Mouse (Mus musculus) G1E (cell line): Measurements from ENCODE around the gene Hist2h3c2. TPM values are rescaled to one million over a fixed set of nuclear protein-coding genes. Genes with fewer than 3 reads are reported as not detected.

Experiments
- ATAC-seq: 2 replicates; pipeline ENCODE4 v1.8.0; 2016; ENCODE audit warnings: mild to moderate bottlenecking; ENCODE audit not compliant: insufficient number of reproducible peaks, poor library complexity, low FRiP score, severe bottlenecking; ENCODE audit errors: extremely low read depth
- DNase-seq: peaks from one replicate; pipeline ENCODE4 v3.0.0; 2012; ENCODE audit warnings: low spot score
- H3K27me3 ChIP-seq: 2 replicates; pipeline ENCODE4 v1.6.1; 2012; ENCODE audit warnings: mild to moderate bottlenecking, low read length, inconsistent platforms; ENCODE audit not compliant: insufficient read depth
- H3K36me3 ChIP-seq: replicated peaks from 2 replicates; pipeline ENCODE3; 2012; ENCODE audit warnings: mild to moderate bottlenecking, inconsistent platforms
- H3K4me1 ChIP-seq: 2 replicates; pipeline ENCODE4 v1.6.1; 2012; ENCODE audit warnings: low read depth, low read length, inconsistent platforms, mixed read lengths; ENCODE audit not compliant: insufficient read depth
- H3K4me3 ChIP-seq: 2 replicates; pipeline ENCODE4 v1.5.1; 2012; ENCODE audit warnings: low read depth, mild to moderate bottlenecking, inconsistent platforms, low read length, moderate library complexity, mixed read lengths
- H3K9me3 ChIP-seq: replicated peaks from 2 replicates; pipeline ENCODE4 v1.6.1; 2012; ENCODE audit warnings: inconsistent platforms
- CTCF ChIP-seq: IDR thresholded peaks from 2 replicates; pipeline ENCODE4 v1.5.1; 2012; ENCODE audit warnings: low read depth, low read length, inconsistent platforms, mixed read lengths
- GATA1 ChIP-seq: IDR thresholded peaks from 2 replicates; pipeline ENCODE4 v1.6.1; 2012; ENCODE audit warnings: borderline replicate concordance, low read length, inconsistent platforms, mixed read lengths
- GATA2 ChIP-seq: IDR thresholded peaks from 2 replicates; pipeline ENCODE4 v1.6.1; 2012; ENCODE audit warnings: low read depth, low read length, inconsistent platforms, borderline replicate concordance
- POLR2AphosphoS5 ChIP-seq: IDR thresholded peaks from 2 replicates; pipeline ENCODE4 v1.6.1; 2012; ENCODE audit warnings: low read depth, low read length, inconsistent platforms; ENCODE audit not compliant: insufficient replicate concordance
- TAL1 ChIP-seq: conservative IDR thresholded peaks from 2 replicates; pipeline ENCODE4 v1.6.1; 2012; ENCODE audit warnings: low read depth, low read length, inconsistent platforms, mixed read lengths
- polyA plus RNA-seq: library from polyadenylated mRNA; stranded (reverse); fragments of >175 nt; gene quantifications from 2 replicates; pipeline ENCODE4 v1.2.3, GENCODE M21; 2012
- total RNA-seq, 2 experiments: library from RNA; stranded (forward) in 1 of 2; stranded (reverse) in 1 of 2; fragments of 200-1000 nt in 1 of 2; fragments of >200 nt in 1 of 2; fragmentation: Nextera tagmentation in 1 of 2; gene quantifications; 2 replicates each; pipeline ENCODE4 v1.2.3; 2014 to 2017

The Hist2h3c2 gene
- total and polyA plus RNA-seq, 3 experiments: 27.5 to 847 (median 558) TPM

DNA sequence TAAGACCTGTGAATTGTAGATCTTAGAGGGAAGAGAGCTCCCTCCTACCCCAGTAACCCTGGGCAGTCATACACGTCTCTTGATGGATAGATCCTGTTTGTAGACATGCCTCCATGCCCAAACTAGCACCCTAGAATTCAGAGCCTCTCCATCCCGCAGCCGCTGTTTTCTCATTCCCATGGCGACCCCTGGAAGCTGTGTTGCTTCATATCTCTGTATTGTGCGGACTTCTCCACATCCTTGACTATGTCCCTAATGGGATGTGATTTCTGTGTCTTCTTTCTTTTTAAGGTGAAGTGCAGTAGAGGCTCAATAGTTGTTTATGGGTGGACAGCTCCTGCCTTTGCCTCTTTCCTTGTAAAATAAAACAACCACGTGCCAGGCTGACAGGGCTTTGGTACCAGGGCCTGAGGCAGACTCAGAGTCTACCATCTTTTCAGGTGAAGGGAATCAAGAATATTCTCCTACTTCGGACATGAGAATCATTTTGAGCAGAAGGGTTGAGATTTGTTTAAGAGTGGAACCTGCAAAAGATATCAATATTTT lies 25.6 kb upstream of the Hist2h3c2 start:
- ATAC-seq (no peak), DNase-seq (no peak)
- no peaks in the 10 kb centered on the region for H3K36me3 ChIP-seq
- H3K4me1 ChIP-seq: peaks cover 58% of the 10 kb centered on the region
- H3K4me3 ChIP-seq: peak overlapping the region; percentile 75; the same call in 1 of the 2 replicates
- TF ChIP-seq GATA2: no peak
- TF ChIP-seq POLR2AphosphoS5: no peak
- no peak for TF ChIP-seq TAL1
- no peak for TF ChIP-seq GATA1
- TF ChIP-seq CTCF: no peak
- no peaks in the 10 kb centered on the region for H3K9me3 ChIP-seq
- H3K27me3 ChIP-seq: no peaks in the 10 kb centered on the region

DNA sequence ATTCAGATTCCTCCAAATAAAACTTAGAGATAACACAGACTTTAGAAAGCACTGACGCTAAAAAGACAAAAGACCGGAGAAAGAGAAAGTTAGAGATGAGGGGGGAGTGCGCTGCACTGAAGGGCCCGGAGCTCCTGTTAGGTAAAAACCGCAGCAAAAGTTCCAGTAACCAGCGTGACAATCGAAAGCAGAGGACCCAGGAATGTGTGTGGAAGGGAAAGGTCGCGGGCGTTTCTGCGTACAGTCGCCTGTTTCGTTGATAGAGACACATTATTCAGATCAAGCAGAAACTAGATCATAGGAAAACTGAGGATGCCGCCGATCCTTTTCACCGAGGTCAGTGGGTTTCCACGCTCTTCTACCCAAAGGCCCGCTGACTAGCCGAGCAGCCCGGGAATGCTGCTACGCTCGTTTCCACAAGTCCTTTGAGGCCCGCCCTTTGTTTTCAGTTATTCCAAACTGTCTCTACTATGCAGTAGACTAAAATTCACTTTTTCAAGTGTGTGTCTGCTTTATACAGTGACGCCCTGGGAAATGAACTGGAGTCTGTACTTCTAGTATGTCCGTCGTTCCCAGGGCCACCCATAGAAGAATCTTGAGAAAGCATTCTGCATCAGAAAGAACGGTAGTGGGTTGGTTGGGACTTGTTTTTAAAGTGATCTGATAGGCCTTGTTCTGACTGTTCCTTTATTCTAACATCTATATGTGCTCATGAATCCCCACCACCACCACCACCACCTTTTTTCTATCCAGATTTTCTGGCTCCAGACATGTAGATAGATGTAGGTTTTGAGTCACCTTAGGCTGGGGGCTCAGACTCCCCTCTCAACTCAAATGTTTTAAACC lies 24.9 kb upstream of the Hist2h3c2 start:
- no peaks in the 10 kb centered on the region for H3K9me3 ChIP-seq
- no peak for DNase-seq
- ATAC-seq: no peak
- H3K36me3 ChIP-seq: no peaks in the 10 kb centered on the region
- TF ChIP-seq CTCF (no peak), POLR2AphosphoS5 (no peak), TAL1 (no peak), GATA1 (no peak), GATA2 (no peak)
- H3K27me3 ChIP-seq: no peaks in the 10 kb centered on the region
- peak overlapping the region; percentile 75 for H3K4me3 ChIP-seq
- H3K4me1 ChIP-seq: peaks cover 62% of the 10 kb centered on the region

DNA sequence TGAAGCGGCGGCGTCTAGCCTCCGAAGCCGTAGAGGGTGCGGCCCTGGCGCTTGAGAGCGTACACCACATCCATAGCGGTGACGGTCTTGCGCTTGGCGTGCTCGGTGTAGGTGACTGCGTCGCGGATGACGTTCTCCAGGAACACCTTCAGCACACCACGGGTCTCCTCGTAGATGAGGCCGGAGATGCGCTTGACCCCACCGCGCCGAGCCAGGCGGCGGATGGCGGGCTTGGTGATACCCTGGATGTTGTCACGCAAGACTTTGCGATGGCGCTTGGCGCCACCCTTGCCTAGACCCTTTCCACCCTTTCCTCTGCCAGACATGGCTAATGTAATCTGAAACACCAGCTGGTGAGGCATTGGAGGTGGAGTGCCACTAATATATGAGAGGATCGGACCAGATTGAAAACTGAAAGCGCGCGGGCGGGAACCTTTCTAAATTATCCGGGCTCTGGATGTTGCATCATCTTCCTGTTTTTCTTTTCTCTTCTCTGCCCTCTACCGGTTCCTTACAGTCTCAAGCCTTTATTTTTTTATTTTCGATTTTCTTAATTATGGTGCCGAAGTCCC lies 24.1 kb upstream of the Hist2h3c2 start, which contains the start of gene Hist2h4:
TSS of gene Hist2h4 (minus strand) at position 333 of the 572 bp plus-strand sequence.
- Histone ChIP-seq H3K4me1 (peaks cover 62% of the 10 kb centered on the region), H3K36me3 (no peaks in the 10 kb centered on the region), H3K4me3 (peak within 1 kb of the TSS; percentile 75), H3K9me3 (no peaks in the 10 kb centered on the region), H3K27me3 (no peaks in the 10 kb centered on the region)
- DNase-seq: peak; percentile 59
- ATAC-seq: peak; percentile 67
- TF ChIP-seq GATA1: no peak
- TF ChIP-seq TAL1: peak; percentile 48; the same call in 1 of the 2 replicates
- peak; percentile 95 for TF ChIP-seq POLR2AphosphoS5
- TF ChIP-seq CTCF: no peak
- TF ChIP-seq GATA2: no peak

DNA sequence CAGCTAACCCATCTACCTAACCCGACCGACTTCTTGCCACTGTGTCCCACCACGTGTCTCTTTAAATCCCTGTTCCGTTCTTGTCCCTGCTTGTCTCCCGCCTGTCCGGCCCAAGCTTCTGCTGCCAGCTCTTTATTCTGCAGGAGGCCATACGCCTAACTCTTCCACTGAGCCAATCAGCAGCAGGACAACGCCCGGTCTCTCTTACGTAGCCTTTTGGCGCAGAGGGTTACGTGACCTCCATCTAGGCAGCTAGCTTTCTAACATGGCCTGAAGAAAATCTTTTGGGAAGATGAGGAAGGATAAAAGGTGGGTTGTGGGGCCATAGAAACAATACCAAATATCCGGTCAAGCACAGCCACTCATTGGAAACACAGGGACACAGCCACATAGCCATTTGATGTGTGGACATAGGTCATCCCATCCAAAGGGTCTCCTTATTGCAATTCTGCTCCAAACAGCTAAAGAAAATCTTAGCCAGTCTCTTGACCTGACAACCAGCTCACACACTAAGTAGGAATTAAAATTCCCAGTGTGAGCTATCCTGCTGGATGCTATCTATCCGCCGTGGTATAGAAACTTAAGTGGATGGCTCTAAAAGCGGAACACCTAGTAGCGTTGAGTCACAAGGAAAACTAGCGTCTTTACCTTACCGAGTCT lies 23.4 kb upstream of the Hist2h3c2 start:
- DNase-seq: peak; percentile 54
- no peak for TF ChIP-seq TAL1
- TF ChIP-seq CTCF: no peak
- TF ChIP-seq GATA1: no peak
- peak; percentile 92 for TF ChIP-seq POLR2AphosphoS5
- no peak for TF ChIP-seq GATA2
- Histone ChIP-seq H3K4me1 (peaks cover 58% of the 10 kb centered on the region), H3K9me3 (no peaks in the 10 kb centered on the region), H3K4me3 (peak overlapping the region; percentile 75), H3K27me3 (no peaks in the 10 kb centered on the region), H3K36me3 (no peaks in the 10 kb centered on the region)
- ATAC-seq: peak; percentile 78

DNA sequence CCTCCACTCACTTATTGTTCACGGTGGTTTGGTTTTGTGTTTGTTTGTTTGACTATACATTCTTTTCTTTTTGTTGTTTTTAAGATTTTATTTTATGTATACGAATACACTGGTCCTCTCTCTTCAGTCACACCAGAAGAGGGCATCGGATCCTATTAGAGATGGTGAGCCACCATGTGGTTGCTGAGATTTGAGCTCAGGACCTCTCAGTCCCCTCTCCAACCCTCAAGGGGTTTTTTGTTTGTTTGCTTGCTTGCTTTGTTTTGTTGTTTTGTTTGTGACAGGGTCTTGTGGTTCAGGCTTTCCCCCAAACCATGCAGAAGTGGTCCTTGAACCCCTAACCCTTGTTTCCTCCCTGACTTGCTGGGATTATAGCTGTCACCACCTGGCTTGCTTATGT lies 22.7 kb upstream of the Hist2h3c2 start:
- H3K9me3 ChIP-seq: no peaks in the 10 kb centered on the region
- peaks cover 58% of the 10 kb centered on the region for H3K4me1 ChIP-seq
- H3K4me3 ChIP-seq: peak overlapping the region; percentile 75; the same call in 1 of the 2 replicates
- no peaks in the 10 kb centered on the region for H3K27me3 ChIP-seq
- TF ChIP-seq CTCF: no peak
- no peak for TF ChIP-seq POLR2AphosphoS5
- no peak for TF ChIP-seq GATA1
- TF ChIP-seq TAL1: no peak
- TF ChIP-seq GATA2: no peak
- no peak for ATAC-seq
- no peak for DNase-seq
- no peaks in the 10 kb centered on the region for H3K36me3 ChIP-seq

DNA sequence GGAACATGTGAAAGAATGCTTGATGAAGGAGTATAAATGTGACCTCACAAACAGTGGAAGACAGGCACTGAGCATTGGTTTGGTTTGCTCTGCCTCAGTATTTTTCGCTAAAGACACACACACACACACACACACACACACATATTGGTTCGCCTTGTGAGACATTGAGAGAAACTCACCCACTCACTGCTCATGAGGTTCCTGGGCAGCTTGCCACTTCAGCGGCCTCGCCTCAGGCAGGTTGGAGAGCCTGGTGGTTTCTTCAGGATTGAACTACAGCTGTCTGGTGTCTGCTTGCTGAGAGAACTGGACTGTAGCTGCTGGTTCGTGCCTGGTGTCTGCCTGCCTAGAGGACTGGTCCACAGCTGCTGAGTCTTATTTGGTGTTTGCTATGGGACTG lies 21.3 kb upstream of the Hist2h3c2 start:
- no peak for ATAC-seq
- no peak overlapping the region for H3K4me3 ChIP-seq
- no peak for DNase-seq
- TF ChIP-seq TAL1 (no peak), GATA1 (no peak), POLR2AphosphoS5 (no peak), GATA2 (no peak), CTCF (no peak)
- no peaks in the 10 kb centered on the region for H3K9me3 ChIP-seq
- no peaks in the 10 kb centered on the region for H3K27me3 ChIP-seq
- no peaks in the 10 kb centered on the region for H3K36me3 ChIP-seq
- H3K4me1 ChIP-seq: peaks cover 71% of the 10 kb centered on the region
